Comparison of ENCODE assay signal across 8 mouse cellular contexts in the genomic region with DNA sequence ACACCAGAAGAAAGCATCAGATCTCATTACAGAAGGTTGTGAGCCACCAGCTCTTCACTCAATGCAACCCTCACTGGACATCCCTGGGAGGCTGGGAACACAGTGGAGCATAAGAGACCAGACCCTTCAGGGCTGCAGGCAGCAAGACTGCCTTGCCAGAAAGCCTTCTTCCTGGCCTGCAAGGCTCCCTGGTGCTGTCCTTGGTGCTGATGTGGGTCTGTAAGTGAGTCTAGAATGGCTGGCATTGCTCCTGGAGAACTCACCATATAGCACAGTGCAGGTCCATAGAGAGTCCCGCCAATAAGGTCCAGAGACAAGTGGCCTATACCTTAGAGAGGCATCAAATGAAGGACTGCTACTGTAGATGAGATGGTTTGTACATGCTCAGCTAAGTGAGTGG. TPM values are rescaled to one million over a fixed set of nuclear protein-coding genes. Genes with fewer than 3 reads are reported as not detected.
DNase-seq lines count a peak whose midpoint lies in the region; ATAC-seq and TF ChIP-seq lines count a peak whose summit lies in the region.
"Had no signal": no experiment of that assay in that cellular context is flagged by ENCODE, and none has a peak within 500 bp of the region (broad histone marks: within the 10 kb centered on the region; RNA-seq: fewer than 3 reads in every experiment).

No protein-coding gene starts in this region.

- no peaks in the 10 kb centered on the region for H3K27me3 ChIP-seq in lung, embryonic 14.5 days (ENCODE audit: insufficient read depth, low read length)
- H3K27me3 ChIP-seq: embryonic facial prominence, embryonic 12.5 days had no signal

- intact Hi-C loops in left cerebral cortex, postnatal 36 days (cut with DNase I), result loop anchor here (5.0 to 10.0 kb wide), 2 partner anchors 48 to 65 kb away; no protein-coding TSS in a partner anchor

- whole genome bisulfite sequencing in lung, embryonic 14.5 days, result 46% methylated on average over 1 of the region's 1 CpGs

- DNase-seq in lung, embryonic 14.5 days, result peak; percentile 86
- no peak for DNase-seq in lung, postnatal 25 days (ENCODE audit: low spot score)
- DNase-seq in R1 (ENCODE audit: low read depth, low spot score), result peak; percentile 78
- no peak for DNase-seq in cerebellum, adult 8-10 months
- DNase-seq in left cerebral cortex, postnatal 36 days (ENCODE audit: low spot score in 2 of 2), result no peak

- 0 out of 2 replicates have a peak, but pooled peaks have one; percentile 35 for ATAC-seq in lung, embryonic 14.5 days (ENCODE audit: insufficient read depth)
- ATAC-seq in erythroid progenitor cell, adult 5-6 weeks (replicated peaks; ENCODE audit: low FRiP score, poor library complexity, severe bottlenecking), result peak; percentile 54; the same call in 1 of the 2 replicates
- peak; percentile 84 for ATAC-seq in megakaryocyte-erythroid progenitor cell, adult 5-6 weeks (replicated peaks; ENCODE audit: low FRiP score, low TSS enrichment, poor library complexity, severe bottlenecking)

- no peak overlapping the region for H3K27ac ChIP-seq in lung, embryonic 14.5 days (ENCODE audit: low read depth)
- H3K27ac ChIP-seq: embryonic facial prominence, embryonic 12.5 days had no signal

- TF ChIP-seq CTCF in lung, embryonic 14.5 days (IDR thresholded peaks at IDR 0.05; ENCODE audit: low read depth), result no peak

- H3K4me3 ChIP-seq in lung, embryonic 14.5 days (ENCODE audit: low read depth, low read length), result no peak overlapping the region
- H3K4me3 ChIP-seq: embryonic facial prominence, embryonic 12.5 days had no signal

- no peaks in the 10 kb centered on the region for H3K4me1 ChIP-seq in lung, embryonic 14.5 days (ENCODE audit: insufficient read depth)
- H3K4me1 ChIP-seq: embryonic facial prominence, embryonic 12.5 days had no signal

- no peaks in the 10 kb centered on the region for H3K36me3 ChIP-seq in lung, embryonic 14.5 days (ENCODE audit: insufficient read depth)
- H3K36me3 ChIP-seq: embryonic facial prominence, embryonic 12.5 days had no signal

- no peak overlapping the region for H3K9ac ChIP-seq in lung, embryonic 14.5 days
- H3K9ac ChIP-seq: embryonic facial prominence, embryonic 12.5 days had no signal

- H3K4me2 ChIP-seq in lung, embryonic 14.5 days, result no peak overlapping the region
- H3K4me2 ChIP-seq: embryonic facial prominence, embryonic 12.5 days had no signal

- H3K9me3 ChIP-seq in lung, embryonic 14.5 days (ENCODE audit: low read depth, low read length), result no peaks in the 10 kb centered on the region
- H3K9me3 ChIP-seq: embryonic facial prominence, embryonic 12.5 days had no signal

RNA-seq across cellular contexts. Expression of a gene that starts 11.2 kb away (rescaled TPM):
- polyA plus RNA-seq in lung, embryonic 14.5 days (2014; fragmentation: Nextera tagmentation; extraction: Ambion mirVana), result 1.0 and 1.3 TPM in 2 replicates
- 72.1 and 91.0 TPM in 2 replicates for total RNA-seq in erythroid progenitor cell, adult 5-6 weeks (2015; ENCODE audit: low replicate concordance)
- total RNA-seq in erythroid progenitor cell, adult 5-6 weeks (2017; ENCODE audit: low replicate concordance), result 37.6 and 45.8 TPM in 2 replicates
- total RNA-seq in megakaryocyte-erythroid progenitor cell, adult 5-6 weeks (2014; fragmentation: Nextera tagmentation), result 17.6 and 19.4 TPM in 2 replicates
- total RNA-seq in megakaryocyte-erythroid progenitor cell, adult 5-6 weeks (2017), result 7.7 and 15.6 TPM in 2 replicates
- total RNA-seq in left cerebral cortex, postnatal 36 days (2021), result 10 to 100 TPM; 10.0 to 16.8 TPM

RNA-seq across cellular contexts. Expression of a gene that starts 16.1 kb away (rescaled TPM):
- polyA plus RNA-seq in lung, embryonic 14.5 days (2014; fragmentation: Nextera tagmentation; extraction: Ambion mirVana), result not detected in 2 replicates
- not detected in 2 replicates for total RNA-seq in erythroid progenitor cell, adult 5-6 weeks (2015; ENCODE audit: low replicate concordance)
- not detected in 2 replicates for total RNA-seq in erythroid progenitor cell, adult 5-6 weeks (2017; ENCODE audit: low replicate concordance)
- not detected in 2 replicates for total RNA-seq in megakaryocyte-erythroid progenitor cell, adult 5-6 weeks (2014; fragmentation: Nextera tagmentation)
- total RNA-seq in megakaryocyte-erythroid progenitor cell, adult 5-6 weeks (2017), result 0.46 TPM in 1 of 2 replicates, not detected in the other
- total RNA-seq in left cerebral cortex, postnatal 36 days (2021), result under 1 TPM; 0.84 to 0.95 TPM
- polyA plus RNA-seq: embryonic facial prominence, embryonic 12.5 days had no signal

RNA-seq across cellular contexts. Expression of a gene that starts 38.8 kb away (rescaled TPM):
- polyA plus RNA-seq in lung, embryonic 14.5 days (2014; fragmentation: Nextera tagmentation; extraction: Ambion mirVana), result 7.6 and 7.8 TPM in 2 replicates
- total RNA-seq in erythroid progenitor cell, adult 5-6 weeks (2015; ENCODE audit: low replicate concordance), result 62.0 and 84.3 TPM in 2 replicates
- total RNA-seq in erythroid progenitor cell, adult 5-6 weeks (2017; ENCODE audit: low replicate concordance), result 73.6 and 85.1 TPM in 2 replicates
- 81.4 and 118 TPM in 2 replicates for total RNA-seq in megakaryocyte-erythroid progenitor cell, adult 5-6 weeks (2014; fragmentation: Nextera tagmentation)
- 82.5 and 90.9 TPM in 2 replicates for total RNA-seq in megakaryocyte-erythroid progenitor cell, adult 5-6 weeks (2017)
- 100 to 1,000 TPM; 138 to 145 TPM for total RNA-seq in left cerebral cortex, postnatal 36 days (2021)

Comparison
In these comparisons a context has a peak if more than half of its experiments do, and no peak if none do; other contexts are left out.
1. DNase-seq: peak in lung, embryonic 14.5 days (single experiment) and R1 (single experiment); none in lung, postnatal 25 days (single experiment), cerebellum, adult 8-10 months (single experiment) and left cerebral cortex, postnatal 36 days (0 of 2).
2. Peak in every context shown above with its lines, with median percentiles within 50 percentile points of each other: ATAC-seq.